Comparison of ENCODE assay signal across 18 mouse cellular contexts in the genomic region with DNA sequence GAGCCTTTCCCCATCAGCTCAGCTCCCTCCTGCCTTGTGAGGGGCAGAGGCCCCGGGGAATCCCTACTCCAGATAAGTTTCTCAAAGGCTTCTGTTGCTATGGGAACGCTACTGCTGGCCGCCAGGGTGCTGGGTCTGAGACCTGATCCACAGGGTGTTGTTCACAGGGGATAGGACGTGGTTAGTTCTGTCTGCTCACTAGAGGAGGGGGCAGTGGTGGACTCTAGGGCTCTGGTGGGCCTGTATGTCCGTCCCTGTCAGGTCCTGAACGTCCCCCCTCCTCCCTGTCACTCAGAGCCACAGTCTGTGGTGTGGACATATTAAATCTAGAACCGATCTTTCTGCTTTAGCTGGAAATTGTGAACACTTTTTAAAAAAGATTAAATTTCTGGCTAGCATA.
A peak's percentile ranks its signal among the peaks of the same experiment; 100 is the strongest.
DNase-seq lines count a peak whose midpoint lies in the region; ATAC-seq and TF ChIP-seq lines count a peak whose summit lies in the region.
"Had no signal": no experiment of that assay in that cellular context is flagged by ENCODE, and none has a peak within 500 bp of the region (broad histone marks: within the 10 kb centered on the region; RNA-seq: fewer than 3 reads in every experiment).

No protein-coding gene starts in this region.

- 24% methylated on average over 7 of the region's 7 CpGs for WGBS in forebrain, embryonic 11.5 days
- 17% methylated on average over 7 of the region's 7 CpGs for WGBS in forebrain, embryonic 14.5 days
- 22% methylated on average over 7 of the region's 7 CpGs for WGBS in hindbrain, embryonic 14.5 days
- WGBS in hindbrain, embryonic 11.5 days: 23% methylated on average over 7 of the region's 7 CpGs
- WGBS in midbrain, embryonic 15.5 days: 21% methylated on average over 7 of the region's 7 CpGs
- WGBS in midbrain, embryonic 14.5 days: 20% methylated on average over 7 of the region's 7 CpGs
- 21% methylated on average over 7 of the region's 7 CpGs for WGBS in intestine, postnatal 0 days

- H3K4me2 ChIP-seq in forebrain, embryonic 11.5 days (ENCODE audit: low read depth, low read length, severe bottlenecking): no peak overlapping the region
- no peak overlapping the region for H3K4me2 ChIP-seq in forebrain, embryonic 14.5 days (ENCODE audit: low read length)
- H3K4me2 ChIP-seq in hindbrain, embryonic 14.5 days (replicated peaks): no peak overlapping the region
- H3K4me2 ChIP-seq in hindbrain, embryonic 11.5 days (replicated peaks; ENCODE audit: low read depth, low read length): no peak overlapping the region
- no peak overlapping the region for H3K4me2 ChIP-seq in midbrain, embryonic 15.5 days
- no peak overlapping the region for H3K4me2 ChIP-seq in midbrain, embryonic 14.5 days (ENCODE audit: low read length)
- H3K4me2 ChIP-seq in intestine, postnatal 0 days (replicated peaks; ENCODE audit: low read depth): no peak overlapping the region
- H3K4me2 ChIP-seq: embryonic facial prominence, embryonic 15.5 days had no signal

- H3K36me3 ChIP-seq in forebrain, embryonic 11.5 days (ENCODE audit: control insufficient read depth, insufficient read depth, low read length): no peaks in the 10 kb centered on the region
- no peaks in the 10 kb centered on the region for H3K36me3 ChIP-seq in forebrain, embryonic 14.5 days (ENCODE audit: control insufficient read depth, insufficient read depth, low read length)
- no peaks in the 10 kb centered on the region for H3K36me3 ChIP-seq in hindbrain, embryonic 14.5 days (replicated peaks; ENCODE audit: control insufficient read depth, insufficient read depth)
- no peaks in the 10 kb centered on the region for H3K36me3 ChIP-seq in hindbrain, embryonic 11.5 days (ENCODE audit: control insufficient read depth, insufficient read depth, low read length)
- H3K36me3 ChIP-seq in midbrain, embryonic 15.5 days (replicated peaks): no peaks in the 10 kb centered on the region
- no peaks in the 10 kb centered on the region for H3K36me3 ChIP-seq in midbrain, embryonic 14.5 days (ENCODE audit: control insufficient read depth, insufficient read depth, low read length)
- H3K36me3 ChIP-seq in intestine, postnatal 0 days (ENCODE audit: control insufficient read depth, insufficient read depth): no peaks in the 10 kb centered on the region
- H3K36me3 ChIP-seq: embryonic facial prominence, embryonic 15.5 days; forebrain, embryonic 10.5 days; heart, embryonic 10.5 days had no signal

- H3K27ac ChIP-seq in forebrain, embryonic 11.5 days (ENCODE audit: low read depth, low read length): no peak overlapping the region
- H3K27ac ChIP-seq in forebrain, embryonic 14.5 days (ENCODE audit: low read depth, low read length): no peak overlapping the region
- H3K27ac ChIP-seq in hindbrain, embryonic 14.5 days: no peak overlapping the region
- no peak overlapping the region for H3K27ac ChIP-seq in hindbrain, embryonic 11.5 days (ENCODE audit: low read depth, low read length)
- no peak overlapping the region for H3K27ac ChIP-seq in midbrain, embryonic 15.5 days
- no peak overlapping the region for H3K27ac ChIP-seq in midbrain, embryonic 14.5 days (replicated peaks; ENCODE audit: low read depth, low read length)
- no peak overlapping the region for H3K27ac ChIP-seq in intestine, postnatal 0 days (ENCODE audit: low read depth, low read length)
- H3K27ac ChIP-seq: embryonic facial prominence, embryonic 15.5 days; forebrain, embryonic 10.5 days; gastrocnemius, adult 2 months; heart, embryonic 10.5 days had no signal

- H3K9ac ChIP-seq in forebrain, embryonic 11.5 days (ENCODE audit: low read length): no peak overlapping the region
- H3K9ac ChIP-seq in forebrain, embryonic 14.5 days (ENCODE audit: low read length): no peak overlapping the region
- 0 out of 2 replicates have a peak overlapping the region, but pooled peaks have one; percentile 10 for H3K9ac ChIP-seq in hindbrain, embryonic 14.5 days
- H3K9ac ChIP-seq in hindbrain, embryonic 11.5 days (ENCODE audit: low read depth, low read length): no peak overlapping the region
- no peak overlapping the region for H3K9ac ChIP-seq in midbrain, embryonic 15.5 days
- H3K9ac ChIP-seq in midbrain, embryonic 14.5 days (replicated peaks; ENCODE audit: low read length): no peak overlapping the region
- no peak overlapping the region for H3K9ac ChIP-seq in intestine, postnatal 0 days (ENCODE audit: low read depth, low read length)
- H3K9ac ChIP-seq: embryonic facial prominence, embryonic 15.5 days had no signal

- no peaks in the 10 kb centered on the region for H3K4me1 ChIP-seq in forebrain, embryonic 11.5 days (replicated peaks; ENCODE audit: control insufficient read depth, insufficient read depth, low read length)
- H3K4me1 ChIP-seq in forebrain, embryonic 14.5 days (ENCODE audit: control insufficient read depth, insufficient read depth, low read length): no peaks in the 10 kb centered on the region
- no peaks in the 10 kb centered on the region for H3K4me1 ChIP-seq in hindbrain, embryonic 14.5 days (replicated peaks; ENCODE audit: control insufficient read depth, insufficient read depth, low read length)
- H3K4me1 ChIP-seq in hindbrain, embryonic 11.5 days (replicated peaks; ENCODE audit: control insufficient read depth, insufficient read depth, low read length): no peaks in the 10 kb centered on the region
- 0 out of 2 replicates have a peak, but pooled peaks cover 3% of the 10 kb centered on the region for H3K4me1 ChIP-seq in midbrain, embryonic 15.5 days
- no peaks in the 10 kb centered on the region for H3K4me1 ChIP-seq in midbrain, embryonic 14.5 days (ENCODE audit: control insufficient read depth, insufficient read depth, low read length)
- H3K4me1 ChIP-seq in intestine, postnatal 0 days (replicated peaks; ENCODE audit: control insufficient read depth, insufficient read depth, low read length): no peaks in the 10 kb centered on the region
- H3K4me1 ChIP-seq: embryonic facial prominence, embryonic 15.5 days; heart, embryonic 10.5 days had no signal

- no peaks in the 10 kb centered on the region for H3K27me3 ChIP-seq in forebrain, embryonic 11.5 days (ENCODE audit: control insufficient read depth, insufficient read depth, low read length)
- no peaks in the 10 kb centered on the region; the same call in 1 of the 2 replicates for H3K27me3 ChIP-seq in forebrain, embryonic 14.5 days (replicated peaks; ENCODE audit: control insufficient read depth, insufficient read depth, low read length)
- H3K27me3 ChIP-seq in hindbrain, embryonic 14.5 days (ENCODE audit: control insufficient read depth, insufficient read depth, low read length): peaks cover 7% of the 10 kb centered on the region; the same call in 1 of the 2 replicates
- H3K27me3 ChIP-seq in hindbrain, embryonic 11.5 days (ENCODE audit: control insufficient read depth, insufficient read depth, low read length): peaks cover 3% of the 10 kb centered on the region; the same call in 1 of the 2 replicates
- H3K27me3 ChIP-seq in midbrain, embryonic 15.5 days (replicated peaks): peaks cover 13% of the 10 kb centered on the region; the same call in 1 of the 2 replicates
- no peaks in the 10 kb centered on the region; the same call in 1 of the 2 replicates for H3K27me3 ChIP-seq in midbrain, embryonic 14.5 days (ENCODE audit: control insufficient read depth, insufficient read depth, low read length)
- H3K27me3 ChIP-seq in intestine, postnatal 0 days (replicated peaks; ENCODE audit: control insufficient read depth, insufficient read depth, low read length): no peaks in the 10 kb centered on the region; the same call in 1 of the 2 replicates

- ATAC-seq in forebrain, embryonic 11.5 days (replicated peaks; ENCODE audit: low FRiP score): no peak
- no peak for ATAC-seq in forebrain, embryonic 14.5 days
- ATAC-seq in hindbrain, embryonic 14.5 days (ENCODE audit: low FRiP score): no peak
- ATAC-seq in hindbrain, embryonic 11.5 days (ENCODE audit: low FRiP score): no peak
- 0 out of 2 replicates have a peak, but pooled peaks have one; percentile 31 for ATAC-seq in midbrain, embryonic 15.5 days (replicated peaks)
- no peak for ATAC-seq in midbrain, embryonic 14.5 days (ENCODE audit: low FRiP score, low TSS enrichment)
- ATAC-seq in intestine, postnatal 0 days: no peak
- ATAC-seq: activated CD4-positive, CD25-positive, alpha-beta regulatory T cell, adult 4 months; intestine, embryonic 16.5 days had no signal

- DNase-seq in forebrain, embryonic 11.5 days (ENCODE audit: low spot score): peak; percentile 40
- DNase-seq in forebrain, embryonic 14.5 days (ENCODE audit: low spot score): no peak
- DNase-seq in hindbrain, embryonic 14.5 days (ENCODE audit: low spot score): no peak
- DNase-seq in hindbrain, embryonic 11.5 days (ENCODE audit: low spot score): no peak
- no peak for DNase-seq in midbrain, embryonic 14.5 days
- DNase-seq in R1 (ENCODE audit: low read depth, low spot score): peak; percentile 17
- DNase-seq: cerebellum, adult 11-12 months; cerebellum, adult 9-11 months; gastrocnemius, adult 2 months; gastrocnemius, postnatal 25 days had no signal

- no peak for TF ChIP-seq CTCF in intestine, postnatal 0 days (IDR thresholded peaks at IDR 0.05; ENCODE audit: low read depth)

- H3K4me3 ChIP-seq in forebrain, embryonic 11.5 days (ENCODE audit: low read depth, low read length): no peak overlapping the region
- no peak overlapping the region for H3K4me3 ChIP-seq in forebrain, embryonic 14.5 days (ENCODE audit: low read depth, low read length)
- no peak overlapping the region for H3K4me3 ChIP-seq in hindbrain, embryonic 14.5 days (replicated peaks; ENCODE audit: low read length)
- no peak overlapping the region for H3K4me3 ChIP-seq in hindbrain, embryonic 11.5 days (ENCODE audit: low read depth, low read length)
- H3K4me3 ChIP-seq in midbrain, embryonic 15.5 days: no peak overlapping the region
- no peak overlapping the region for H3K4me3 ChIP-seq in midbrain, embryonic 14.5 days (replicated peaks; ENCODE audit: low read depth, low read length)
- no peak overlapping the region for H3K4me3 ChIP-seq in intestine, postnatal 0 days (ENCODE audit: low read depth, low read length)
- H3K4me3 ChIP-seq: embryonic facial prominence, embryonic 15.5 days; erythroblast, embryonic 14.5 days; forebrain, embryonic 10.5 days; gastrocnemius, adult 2 months; heart, embryonic 10.5 days had no signal

- H3K9me3 ChIP-seq in forebrain, embryonic 11.5 days (ENCODE audit: control insufficient read depth, low read length): no peaks in the 10 kb centered on the region
- H3K9me3 ChIP-seq in forebrain, embryonic 14.5 days (replicated peaks; ENCODE audit: control insufficient read depth, low read length): no peaks in the 10 kb centered on the region
- no peaks in the 10 kb centered on the region for H3K9me3 ChIP-seq in hindbrain, embryonic 14.5 days (ENCODE audit: control insufficient read depth, low read length)
- H3K9me3 ChIP-seq in hindbrain, embryonic 11.5 days (ENCODE audit: control insufficient read depth, low read length): no peaks in the 10 kb centered on the region
- no peaks in the 10 kb centered on the region for H3K9me3 ChIP-seq in midbrain, embryonic 15.5 days
- 0 out of 2 replicates have a peak, but pooled peaks cover 3% of the 10 kb centered on the region for H3K9me3 ChIP-seq in midbrain, embryonic 14.5 days (ENCODE audit: control insufficient read depth, low read length)
- H3K9me3 ChIP-seq in intestine, postnatal 0 days (ENCODE audit: control insufficient read depth): no peaks in the 10 kb centered on the region
- H3K9me3 ChIP-seq: embryonic facial prominence, embryonic 15.5 days; forebrain, embryonic 10.5 days; heart, embryonic 10.5 days had no signal

Comparison
In these comparisons a context has a peak if more than half of its experiments do, and no peak if none do; other contexts are left out.
1. DNase-seq: peak in forebrain, embryonic 11.5 days (single experiment) and R1 (single experiment); none in forebrain, embryonic 14.5 days (single experiment), hindbrain, embryonic 14.5 days (single experiment), hindbrain, embryonic 11.5 days (single experiment) and midbrain, embryonic 14.5 days (single experiment).